Mouse (Mus musculus): Measurements from ENCODE around the gene Il19.

Il19 gene

GRCm38 (mm10) chr1:130940065-130940687, at the start of gene Il19:
Gene Il19, minus strand, starts transcription at chr1:130940115.
- no peak for DNase-seq

- no peak for DNase-seq
These were observed 49.4 kb upstream of the Il19 start for GRCm38 (mm10) chr1:130989331-130989730.

GRCm38 (mm10) chr1:130987418-130987817, 47.5 kb upstream of the Il19 start:
- no peak for DNase-seq

DNA sequence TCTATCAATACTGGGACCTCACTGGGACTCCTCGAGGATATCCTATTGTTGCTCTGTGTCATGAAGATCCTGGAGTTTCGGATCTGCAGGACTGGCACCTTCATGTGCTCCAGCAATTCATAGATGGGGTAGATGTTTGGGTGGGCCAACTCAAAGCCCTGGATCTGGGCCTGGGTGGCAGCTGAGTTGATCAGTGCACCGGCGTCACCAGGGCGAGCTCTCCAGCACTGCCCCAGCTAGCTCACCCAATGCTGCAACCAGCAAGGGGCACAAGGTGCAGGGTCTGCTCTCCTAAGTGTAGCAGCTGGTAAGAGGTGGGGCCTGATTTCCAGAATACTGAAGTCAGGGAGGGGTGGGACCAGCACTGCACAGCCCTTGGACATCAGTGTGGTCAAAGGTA, 47.1 kb upstream of the Il19 start:
- DNase-seq = no peak

- DNase-seq = no peak
These were observed 44.5 kb upstream of the Il19 start for GRCm38 (mm10) chr1:130984441-130984840.

DNA sequence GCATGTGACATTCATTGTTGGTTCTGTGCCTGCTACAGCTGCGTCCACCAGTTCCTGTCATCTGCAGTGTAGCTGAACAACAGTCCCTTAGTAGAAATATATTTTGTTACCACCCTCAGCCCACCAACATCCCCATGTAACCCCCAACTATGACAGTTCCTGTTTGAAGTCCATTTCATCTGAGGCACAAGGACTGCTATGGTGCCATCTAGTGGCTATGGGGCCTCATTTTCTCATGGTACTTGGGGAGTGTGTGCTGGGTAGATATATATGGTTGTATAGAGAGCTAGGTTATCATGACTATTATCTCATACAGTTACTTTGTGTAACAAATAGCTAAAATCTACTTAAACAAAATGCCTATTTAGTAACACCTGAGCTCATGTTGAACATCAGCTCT, 39.5 kb upstream of the Il19 start:
- peak; percentile 56 for DNase-seq

GRCm38 (mm10) chr1:130963891-130964290, 24.0 kb upstream of the Il19 start:
- no peak for DNase-seq

DNA sequence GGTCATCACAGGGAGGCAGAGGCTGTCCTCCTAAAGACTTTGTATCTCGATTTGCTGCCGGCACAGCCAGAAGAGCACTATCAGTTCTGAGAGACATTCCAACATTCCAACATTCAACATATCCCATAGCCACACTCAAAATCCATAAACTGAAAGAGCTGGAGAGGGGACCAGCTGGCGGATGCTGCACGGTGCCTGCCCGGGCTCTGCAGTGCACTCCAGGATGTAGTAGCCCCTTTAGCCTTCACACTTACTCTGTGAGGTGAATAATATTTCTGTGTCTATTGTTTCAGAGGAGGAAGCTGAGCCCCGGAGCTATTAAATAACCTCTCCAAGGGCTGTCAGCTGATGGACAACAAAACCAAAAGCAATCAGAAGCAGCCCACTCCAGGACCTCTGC, 7.0 kb upstream of the Il19 start:
- DNase-seq = no peak

DNA sequence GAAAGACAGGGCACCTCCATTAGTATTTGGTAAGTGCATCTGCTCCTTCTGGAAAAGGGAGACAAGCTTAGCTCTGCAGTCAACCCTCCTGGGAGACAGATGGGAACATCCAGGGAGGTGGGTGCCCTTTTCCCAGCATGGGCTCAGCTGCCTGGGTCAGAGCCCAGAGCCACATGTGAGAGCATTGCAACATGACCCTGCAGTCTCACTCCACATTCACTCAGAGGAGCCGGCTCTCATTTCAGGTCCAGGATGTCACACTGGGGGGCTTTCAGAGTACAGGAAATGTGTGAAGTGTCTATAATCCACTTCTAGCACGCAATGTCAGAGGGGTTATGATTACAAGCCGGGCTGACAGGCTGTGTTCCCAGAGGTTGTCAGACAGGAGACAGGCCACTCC, 1.9 kb upstream of the Il19 start:
- no peak for DNase-seq

DNA sequence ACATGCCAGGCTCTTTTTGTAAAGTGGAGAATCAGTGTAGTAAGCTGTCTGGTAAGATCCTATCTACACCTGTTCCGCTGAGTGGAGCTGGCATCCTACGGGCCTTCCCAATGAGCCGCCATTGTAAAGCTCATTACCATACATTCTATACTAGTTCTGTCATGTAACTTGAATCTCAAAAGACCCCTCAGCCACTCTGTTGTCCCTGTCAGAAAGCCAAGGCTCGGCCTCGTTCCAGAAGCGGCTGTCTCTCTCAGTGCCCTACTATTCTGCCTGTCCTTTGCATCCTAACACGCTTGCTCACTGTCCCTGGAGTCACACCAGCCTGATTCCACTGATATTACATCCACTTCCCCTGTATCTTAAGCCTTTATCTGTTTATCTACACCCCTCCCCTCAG, 1.7 kb downstream of the Il19 start:
- no peak for DNase-seq

- DNase-seq = no peak
These were observed 2.7 kb downstream of the Il19 start for GRCm38 (mm10) chr1:130937170-130937569.

- no peak for DNase-seq
These were observed 3.6 kb downstream of the Il19 start for GRCm38 (mm10) chr1:130936351-130936750.

DNA sequence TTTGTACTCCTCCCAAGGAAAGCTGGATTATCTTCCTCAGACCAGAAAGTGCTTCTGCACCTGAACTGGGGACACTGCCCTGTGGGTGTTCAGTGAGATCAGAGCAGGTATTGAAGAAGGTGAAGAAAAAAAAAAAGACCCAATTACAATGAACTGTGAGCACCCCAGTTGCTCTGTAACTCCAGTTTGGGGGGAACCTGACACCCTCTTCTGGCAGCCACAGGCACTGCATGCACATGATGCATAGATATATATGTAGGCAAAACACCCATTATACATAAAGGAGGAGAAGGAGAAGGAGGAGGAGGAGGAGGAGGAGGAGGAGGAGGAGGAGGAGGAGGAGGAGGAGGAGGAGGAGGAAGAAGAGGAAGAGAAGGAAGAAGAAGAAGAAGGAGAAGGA, 13.4 kb downstream of the Il19 start:
- peak; percentile 49 for DNase-seq

DNA sequence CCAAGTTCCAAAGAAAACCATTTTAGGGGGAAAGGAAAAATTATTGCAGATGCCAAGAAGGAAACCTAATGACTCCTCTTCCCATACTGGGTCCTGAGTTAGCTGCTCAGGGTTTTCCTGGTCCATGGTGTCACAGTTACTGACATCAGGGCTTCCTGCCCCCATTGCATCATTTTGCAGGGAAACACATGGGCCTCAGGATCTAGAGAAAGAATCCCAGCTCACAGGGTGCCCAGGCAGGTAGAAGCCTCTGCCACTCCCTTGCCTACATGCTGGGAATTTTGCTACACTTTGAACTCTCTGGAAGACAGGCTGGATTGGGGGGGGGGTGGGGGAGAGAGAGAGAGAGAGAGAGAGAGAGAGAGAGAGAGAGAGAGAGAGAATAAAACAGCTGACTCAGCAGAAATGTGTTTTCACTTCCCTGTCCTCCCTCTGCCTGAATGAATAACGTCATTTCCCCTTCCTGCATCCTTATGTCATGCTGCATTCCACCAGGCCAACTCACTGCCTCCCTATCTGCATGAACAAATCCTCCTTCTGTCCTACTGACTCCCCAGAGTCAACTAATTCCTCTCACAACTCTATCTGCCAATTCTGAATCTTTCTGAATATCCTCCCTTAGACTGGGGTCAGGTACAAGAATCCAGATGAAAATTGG, 21.5 kb downstream of the Il19 start:
- DNase-seq = no peak

DNA sequence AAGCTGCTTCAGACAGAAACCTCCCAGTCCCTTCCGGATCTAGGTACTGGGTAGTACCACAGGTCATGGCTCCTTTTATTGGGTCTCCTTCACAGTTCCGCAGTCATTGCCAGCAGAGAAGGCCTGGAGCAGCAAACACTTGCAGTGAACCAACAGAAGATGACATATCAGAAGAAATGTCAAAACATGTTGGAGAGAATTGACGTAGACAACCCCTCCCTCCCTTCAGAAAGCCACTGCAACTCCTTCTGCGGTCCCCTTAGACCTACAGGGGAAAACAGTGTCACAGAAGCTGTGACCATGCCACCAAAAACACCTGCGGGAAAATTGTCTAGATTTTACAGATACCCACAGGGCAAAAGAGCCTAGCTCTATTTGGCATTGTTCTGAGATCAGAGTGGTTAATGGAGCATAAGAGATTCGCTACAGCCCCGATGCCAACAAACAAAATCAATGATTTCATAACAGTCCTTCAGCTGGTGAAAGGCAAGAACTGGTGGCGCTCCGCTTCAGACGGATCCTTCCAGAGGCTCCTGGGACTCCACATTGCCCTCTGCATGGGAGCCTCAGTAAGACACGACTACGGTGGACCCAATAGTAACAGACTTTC, 28.4 kb downstream of the Il19 start, which contains the start of gene Il20:
TSS of gene Il20 (minus strand) at position 51 of the 610 bp plus-strand sequence.
- DNase-seq = no peak

GRCm38 (mm10) chr1:130902505-130902904, 37.4 kb downstream of the Il19 start:
- no peak for DNase-seq

GRCm38 (mm10) chr1:130894468-130894867, 45.4 kb downstream of the Il19 start:
- DNase-seq = no peak

GRCm38 (mm10) chr1:130893329-130894040, 46.4 kb downstream of the Il19 start:
- DNase-seq = no peak

DNA sequence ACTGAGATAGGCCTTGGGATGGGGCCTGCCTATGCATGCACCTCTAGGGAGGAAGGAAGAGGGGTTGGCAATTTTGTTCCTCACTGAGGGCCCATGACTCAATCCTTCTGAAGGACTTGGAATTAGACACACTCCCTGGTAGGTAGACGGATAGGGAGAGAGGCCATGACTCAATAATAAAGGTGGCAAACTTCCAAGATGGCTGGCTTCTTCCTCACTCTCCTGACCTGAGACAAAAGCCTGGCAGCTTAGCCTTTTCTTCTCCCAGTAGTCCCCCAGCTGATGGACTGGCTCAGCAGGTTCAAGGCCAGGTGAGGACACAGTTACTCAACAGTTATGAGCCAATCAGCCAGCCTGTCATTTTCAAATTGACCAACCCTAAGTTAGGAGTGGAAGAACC, 47.5 kb downstream of the Il19 start:
- no peak for DNase-seq

- no peak for DNase-seq
These were observed 52.6 kb downstream of the Il19 start, which contains the start of gene Il24 for GRCm38 (mm10) chr1:130887354-130887753. Gene Il24, minus strand, starts transcription at chr1:130887454.

DNA sequence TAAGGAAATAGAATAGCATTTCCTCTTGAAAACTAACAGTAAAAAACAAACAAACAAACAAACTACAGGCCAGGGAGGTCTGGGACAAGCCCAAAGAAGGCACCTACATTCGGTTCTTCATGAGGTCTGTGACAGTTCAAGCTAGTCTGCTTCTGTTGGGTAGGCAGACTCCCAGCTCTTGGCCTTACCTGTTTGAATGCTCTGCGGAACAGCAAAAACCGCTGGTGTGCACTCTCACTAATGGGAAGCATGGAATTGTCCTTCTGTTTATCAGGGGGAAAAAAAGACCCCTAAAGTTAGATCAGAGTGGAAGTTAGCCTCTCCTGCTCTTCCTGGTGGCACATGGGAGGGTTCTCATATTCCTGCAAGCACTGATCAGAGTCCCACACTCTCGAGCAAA, 56.8 kb downstream of the Il19 start:
- DNase-seq = no peak

Measured in thymus, postnatal 25 days (tissue).